Mouse (Mus musculus): Measurements from ENCODE around the gene Btbd2. TPM values are rescaled to one million over a fixed set of nuclear protein-coding genes. Genes with fewer than 3 reads are reported as not detected.
A peak's percentile ranks its signal among the peaks of the same experiment; 100 is the strongest.
"Not testable (repeated sequence)": the region's sequence is repeated elsewhere in the genome, so short reads cannot be mapped to it uniquely, and the experiment has no call there.

The Btbd2 gene
- polyA plus RNA-seq, 1 experiment from 2014 or later, result 83.7 TPM

GRCm38 (mm10) chr10:80608435-80608834, 48.4 kb downstream of the Btbd2 start:
- peaks cover 9% of the 10 kb centered on the region for H3K4me1 ChIP-seq (replicated peaks; ENCODE audit: control insufficient read depth, insufficient read depth, low read length)
- no peaks in the 10 kb centered on the region for H3K9me3 ChIP-seq (ENCODE audit: control insufficient read depth, low read length)
- WGBS, result 87% methylated on average over 3 of the region's 3 CpGs
- DNase-seq (ENCODE audit: low spot score) (no peak), ATAC-seq (ENCODE audit: low FRiP score) (no peak)
- H3K27me3 ChIP-seq (ENCODE audit: control insufficient read depth, insufficient read depth, low read length), result no peaks in the 10 kb centered on the region
- no peak overlapping the region for H3K9ac ChIP-seq
- no peak overlapping the region for H3K4me2 ChIP-seq (replicated peaks)
- H3K4me3 ChIP-seq (replicated peaks; ENCODE audit: low read length), result no peak overlapping the region
- peaks cover 66% of the 10 kb centered on the region for H3K36me3 ChIP-seq (replicated peaks; ENCODE audit: control insufficient read depth, insufficient read depth)
- H3K27ac ChIP-seq, result no peak overlapping the region

DNA sequence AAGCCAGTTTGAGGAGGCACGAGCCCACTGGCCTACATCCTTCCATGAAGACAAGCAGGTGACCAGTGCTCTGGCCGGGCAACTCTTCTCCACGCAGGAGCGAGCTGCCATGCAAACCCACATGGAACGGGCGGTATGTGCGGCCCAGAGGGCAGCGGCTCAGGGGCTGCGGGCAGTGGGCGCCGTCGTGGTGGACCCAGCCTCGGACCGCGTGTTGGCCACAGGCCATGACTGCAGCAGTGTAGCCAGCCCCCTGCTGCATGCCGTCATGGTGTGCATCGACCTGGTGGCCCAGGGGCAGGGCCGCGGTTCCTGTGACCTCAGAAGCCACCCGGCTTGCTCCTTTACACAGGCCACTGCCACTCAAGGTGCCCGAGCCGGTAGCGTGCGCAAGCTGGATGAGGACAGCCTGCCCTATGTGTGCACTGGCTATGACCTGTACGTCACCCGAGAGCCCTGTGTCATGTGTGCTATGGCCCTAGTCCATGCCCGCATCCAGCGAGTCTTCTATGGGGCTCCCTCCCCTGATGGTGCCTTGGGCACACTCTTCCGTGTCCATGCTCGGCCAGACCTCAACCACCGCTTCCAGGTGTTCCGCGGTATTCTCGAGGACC, 50.0 kb downstream of the Btbd2 start:
- Histone ChIP-seq H3K36me3 (replicated peaks; ENCODE audit: control insufficient read depth, insufficient read depth) (peaks cover 50% of the 10 kb centered on the region), H3K27me3 (ENCODE audit: control insufficient read depth, insufficient read depth, low read length) (no peaks in the 10 kb centered on the region), H3K9ac (no peak overlapping the region), H3K4me1 (replicated peaks; ENCODE audit: control insufficient read depth, insufficient read depth, low read length) (peaks cover 15% of the 10 kb centered on the region), H3K27ac (no peak overlapping the region), H3K4me2 (replicated peaks) (no peak overlapping the region), H3K9me3 (ENCODE audit: control insufficient read depth, low read length) (no peaks in the 10 kb centered on the region), H3K4me3 (replicated peaks; ENCODE audit: low read length) (no peak overlapping the region)
- DNase-seq (ENCODE audit: low spot score) (no peak), ATAC-seq (ENCODE audit: low FRiP score) (no peak)
- 95% methylated on average over 34 of the region's 34 CpGs for WGBS

- H3K36me3 ChIP-seq (replicated peaks; ENCODE audit: control insufficient read depth, insufficient read depth), result peaks cover 47% of the 10 kb centered on the region
- H3K9ac ChIP-seq, result no peak overlapping the region
- no peak overlapping the region for H3K4me2 ChIP-seq (replicated peaks)
- no peaks in the 10 kb centered on the region for H3K27me3 ChIP-seq (ENCODE audit: control insufficient read depth, insufficient read depth, low read length)
- ATAC-seq (ENCODE audit: low FRiP score), result no peak
- WGBS, result 92% methylated on average over 23 of the region's 23 CpGs
- H3K27ac ChIP-seq, result no peak overlapping the region
- H3K4me3 ChIP-seq (replicated peaks; ENCODE audit: low read length), result no peak overlapping the region
- peaks cover 15% of the 10 kb centered on the region for H3K4me1 ChIP-seq (replicated peaks; ENCODE audit: control insufficient read depth, insufficient read depth, low read length)
- no peaks in the 10 kb centered on the region for H3K9me3 ChIP-seq (ENCODE audit: control insufficient read depth, low read length)
- DNase-seq (ENCODE audit: low spot score), result no peak
Measured at GRCm38 (mm10) chr10:80606306-80606705, 50.6 kb downstream of the Btbd2 start.

- peaks cover 46% of the 10 kb centered on the region for H3K36me3 ChIP-seq (replicated peaks; ENCODE audit: control insufficient read depth, insufficient read depth)
- H3K4me3 ChIP-seq (replicated peaks; ENCODE audit: low read length); DNase-seq (ENCODE audit: low spot score); H3K4me2 ChIP-seq (replicated peaks); H3K9ac ChIP-seq; ATAC-seq (ENCODE audit: low FRiP score); H3K27ac ChIP-seq; H3K9me3 ChIP-seq (ENCODE audit: control insufficient read depth, low read length); H3K27me3 ChIP-seq (ENCODE audit: control insufficient read depth, insufficient read depth, low read length): not testable (repeated sequence)
- 89% methylated on average over 1 of the region's 4 CpGs for WGBS
- peaks cover 15% of the 10 kb centered on the region for H3K4me1 ChIP-seq (replicated peaks; ENCODE audit: control insufficient read depth, insufficient read depth, low read length)
Measured at GRCm38 (mm10) chr10:80605721-80606120, 51.1 kb downstream of the Btbd2 start, which contains the start of gene Gm49322. Gene Gm49322 (plus strand): TSS chr10:80606021.

DNA sequence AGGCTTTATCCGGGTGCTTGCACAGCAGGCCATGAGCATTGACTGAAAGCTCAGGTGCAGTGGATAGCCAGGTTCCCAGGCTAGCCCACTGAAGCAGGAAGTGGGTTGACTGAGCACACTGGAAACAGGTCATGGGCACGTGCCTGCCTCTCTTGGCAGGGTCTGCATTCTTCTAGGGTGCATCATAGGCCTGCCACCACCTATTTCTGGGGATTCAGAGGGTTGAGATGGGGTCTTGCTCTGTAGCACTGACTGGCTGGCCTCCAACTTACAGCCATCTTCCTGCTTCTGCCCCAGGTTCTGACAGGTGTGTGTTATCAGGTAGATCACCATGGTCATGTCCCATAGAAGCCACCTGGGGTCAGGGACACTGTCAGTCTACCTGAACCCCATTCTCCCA, 51.9 kb downstream of the Btbd2 start:
- H3K27ac ChIP-seq, result no peak overlapping the region

GRCm38 (mm10) chr10:80604001-80604509, 52.8 kb downstream of the Btbd2 start:
- ATAC-seq (ENCODE audit: low FRiP score) (no peak), DNase-seq (ENCODE audit: low spot score) (no peak)
- Histone ChIP-seq H3K36me3 (replicated peaks; ENCODE audit: control insufficient read depth, insufficient read depth) (peaks cover 30% of the 10 kb centered on the region), H3K4me1 (replicated peaks; ENCODE audit: control insufficient read depth, insufficient read depth, low read length) (peaks cover 15% of the 10 kb centered on the region), H3K9me3 (ENCODE audit: control insufficient read depth, low read length) (no peaks in the 10 kb centered on the region), H3K9ac (peak overlapping the region; percentile 68), H3K27ac (no peak overlapping the region), H3K4me2 (replicated peaks) (peak overlapping the region; percentile 89), H3K4me3 (replicated peaks; ENCODE audit: low read length) (peak overlapping the region; percentile 52), H3K27me3 (ENCODE audit: control insufficient read depth, insufficient read depth, low read length) (no peaks in the 10 kb centered on the region)
- WGBS, result 87% methylated on average over 7 of the region's 7 CpGs

More for the DNA sequence above, 51.9 kb downstream of the Btbd2 start:
- H3K36me3 ChIP-seq (replicated peaks; ENCODE audit: control insufficient read depth, insufficient read depth), result peaks cover 39% of the 10 kb centered on the region
- DNase-seq (ENCODE audit: low spot score) (no peak), ATAC-seq (ENCODE audit: low FRiP score) (no peak)
- no peak overlapping the region for H3K4me2 ChIP-seq (replicated peaks)
- H3K9ac ChIP-seq, result no peak overlapping the region
- WGBS, result 100% methylated on average over 2 of the region's 2 CpGs
- H3K27me3 ChIP-seq (ENCODE audit: control insufficient read depth, insufficient read depth, low read length), result no peaks in the 10 kb centered on the region
- H3K4me3 ChIP-seq (replicated peaks; ENCODE audit: low read length), result no peak overlapping the region
- H3K9me3 ChIP-seq (ENCODE audit: control insufficient read depth, low read length), result no peaks in the 10 kb centered on the region
- peaks cover 15% of the 10 kb centered on the region for H3K4me1 ChIP-seq (replicated peaks; ENCODE audit: control insufficient read depth, insufficient read depth, low read length)

DNA sequence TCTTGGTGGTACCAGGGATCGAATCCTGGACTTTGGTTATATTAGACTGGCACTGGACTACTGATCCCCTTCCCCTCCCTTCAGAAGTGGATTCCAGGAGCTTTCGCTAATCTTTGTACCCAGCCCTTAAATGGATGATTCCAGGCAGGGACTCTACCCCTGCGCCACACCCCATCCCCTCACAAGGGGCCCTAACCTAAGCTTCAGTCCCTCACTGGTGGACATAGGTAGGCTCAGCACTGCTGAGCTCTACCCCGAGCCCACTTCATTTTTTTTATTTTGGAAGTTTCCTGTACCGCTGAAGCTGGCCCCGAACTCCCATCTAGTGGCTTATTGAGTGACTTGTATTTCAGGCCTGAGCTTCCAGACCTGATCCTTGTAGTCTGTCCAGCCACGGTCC, 53.5 kb downstream of the Btbd2 start:
- 31% methylated on average over 7 of the region's 7 CpGs for WGBS
- H3K9ac ChIP-seq, result peak overlapping the region; percentile 68
- DNase-seq (ENCODE audit: low spot score), result no peak
- peak overlapping the region; percentile 89 for H3K4me2 ChIP-seq (replicated peaks)
- peak; percentile 1; the same call in 1 of the 2 replicates for ATAC-seq (ENCODE audit: low FRiP score)
- H3K9me3 ChIP-seq (ENCODE audit: control insufficient read depth, low read length), result no peaks in the 10 kb centered on the region
- H3K27ac ChIP-seq, result peak overlapping the region; percentile 89
- no peaks in the 10 kb centered on the region for H3K27me3 ChIP-seq (ENCODE audit: control insufficient read depth, insufficient read depth, low read length)
- H3K36me3 ChIP-seq (replicated peaks; ENCODE audit: control insufficient read depth, insufficient read depth), result peaks cover 23% of the 10 kb centered on the region
- peak overlapping the region; percentile 52 for H3K4me3 ChIP-seq (replicated peaks; ENCODE audit: low read length)
- peaks cover 15% of the 10 kb centered on the region for H3K4me1 ChIP-seq (replicated peaks; ENCODE audit: control insufficient read depth, insufficient read depth, low read length)

GRCm38 (mm10) chr10:80602698-80603325, 54.1 kb downstream of the Btbd2 start, which contains the start of the genes Scamp4 and Adat3:
Gene Scamp4 (plus strand): TSS chr10:80602872.
Gene Adat3 (plus strand): TSS chr10:80602880.
- peak within 1 kb of the TSS; percentile 52 for H3K4me3 ChIP-seq (replicated peaks; ENCODE audit: low read length)
- H3K27ac ChIP-seq, result peak within 1 kb of the TSS; percentile 89
- H3K9me3 ChIP-seq (ENCODE audit: control insufficient read depth, low read length), result no peaks in the 10 kb centered on the region
- H3K36me3 ChIP-seq (replicated peaks; ENCODE audit: control insufficient read depth, insufficient read depth), result peaks cover 17% of the 10 kb centered on the region
- ATAC-seq (ENCODE audit: low FRiP score) (peak; percentile 97), DNase-seq (ENCODE audit: low spot score) (peak; percentile 94)
- peaks cover 15% of the 10 kb centered on the region for H3K4me1 ChIP-seq (replicated peaks; ENCODE audit: control insufficient read depth, insufficient read depth, low read length)
- H3K27me3 ChIP-seq (ENCODE audit: control insufficient read depth, insufficient read depth, low read length), result no peaks in the 10 kb centered on the region
- WGBS, result under 1% methylated on average over 54 of the region's 54 CpGs
- peak within 1 kb of the TSS; percentile 68 for H3K9ac ChIP-seq
- peak within 1 kb of the TSS; percentile 89 for H3K4me2 ChIP-seq (replicated peaks)

DNA sequence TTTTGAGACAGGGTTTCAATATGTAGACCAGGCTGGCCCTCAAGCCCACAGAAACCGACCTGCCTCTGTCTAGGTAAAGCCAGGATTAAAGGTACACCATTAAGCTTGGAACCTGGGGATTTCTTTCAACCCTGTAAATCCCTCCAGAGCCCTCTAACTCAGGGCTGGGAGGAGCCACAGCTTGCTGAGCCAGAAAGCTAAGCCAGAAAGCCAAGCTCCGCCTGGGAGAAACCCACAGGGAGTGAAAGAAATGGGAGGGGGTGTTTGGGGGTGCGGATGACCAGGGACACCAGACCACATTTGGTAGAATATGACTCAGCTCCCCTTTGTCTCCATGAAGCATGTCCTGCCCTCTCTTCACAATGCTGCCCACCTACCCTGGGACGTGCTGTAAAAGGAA, 60.6 kb downstream of the Btbd2 start:
- Histone ChIP-seq H3K4me3 (replicated peaks; ENCODE audit: low read length) (no peak overlapping the region), H3K4me2 (replicated peaks) (no peak overlapping the region), H3K9me3 (ENCODE audit: control insufficient read depth, low read length) (no peaks in the 10 kb centered on the region), H3K36me3 (replicated peaks; ENCODE audit: control insufficient read depth, insufficient read depth) (no peaks in the 10 kb centered on the region), H3K27me3 (ENCODE audit: control insufficient read depth, insufficient read depth, low read length) (no peaks in the 10 kb centered on the region), H3K27ac (no peak overlapping the region), H3K4me1 (replicated peaks; ENCODE audit: control insufficient read depth, insufficient read depth, low read length) (no peaks in the 10 kb centered on the region), H3K9ac (no peak overlapping the region)
- DNase-seq (ENCODE audit: low spot score), result no peak
- 48% methylated on average over 4 of the region's 4 CpGs for WGBS
- ATAC-seq (ENCODE audit: low FRiP score), result no peak
